Mouse (Mus musculus): ENCODE measurements around the gene Myo1e. TPM values are rescaled to one million over a fixed set of nuclear protein-coding genes. Genes with fewer than 3 reads are reported as not detected.
A peak's percentile ranks its signal among the peaks of the same experiment; 100 is the strongest.

Gene Myo1e
- total RNA-seq, 2 experiments from 2014 or later: 0.21 TPM; not detected in 1

DNA sequence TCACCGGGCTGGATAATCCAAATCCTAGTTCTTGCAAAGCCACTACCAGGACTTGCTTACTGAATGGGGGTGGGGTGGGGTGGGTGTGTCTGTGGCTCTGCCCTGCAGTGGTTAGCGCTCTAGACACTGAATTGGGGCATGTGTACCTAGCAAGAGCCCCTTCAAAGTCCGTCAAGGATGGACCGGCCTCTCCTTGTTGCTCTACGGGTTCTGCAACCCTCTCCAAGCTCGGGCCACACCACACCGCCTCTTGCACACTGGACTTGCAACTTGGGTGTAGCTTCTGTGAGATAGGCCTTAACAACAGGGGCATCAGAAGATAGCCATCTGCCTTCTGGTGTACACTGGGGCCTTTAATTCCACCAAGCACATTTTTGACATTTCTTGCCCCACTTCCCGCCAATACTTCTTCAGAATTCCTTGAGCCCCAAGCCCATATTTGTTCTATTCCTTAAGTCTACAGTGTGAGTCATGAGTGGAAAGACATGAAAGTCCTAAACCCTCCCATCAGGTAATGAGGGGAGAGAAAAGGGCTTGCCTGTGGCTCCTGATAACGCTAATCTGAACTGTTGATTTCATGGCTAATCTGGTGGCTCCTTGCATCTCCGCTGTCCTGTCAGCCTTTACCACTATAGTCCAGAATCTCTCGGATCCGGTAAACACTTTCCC, 67.9 kb downstream of the Myo1e start:
- ATAC-seq (replicated peaks; ENCODE audit: poor library complexity, severe bottlenecking): no peak

DNA sequence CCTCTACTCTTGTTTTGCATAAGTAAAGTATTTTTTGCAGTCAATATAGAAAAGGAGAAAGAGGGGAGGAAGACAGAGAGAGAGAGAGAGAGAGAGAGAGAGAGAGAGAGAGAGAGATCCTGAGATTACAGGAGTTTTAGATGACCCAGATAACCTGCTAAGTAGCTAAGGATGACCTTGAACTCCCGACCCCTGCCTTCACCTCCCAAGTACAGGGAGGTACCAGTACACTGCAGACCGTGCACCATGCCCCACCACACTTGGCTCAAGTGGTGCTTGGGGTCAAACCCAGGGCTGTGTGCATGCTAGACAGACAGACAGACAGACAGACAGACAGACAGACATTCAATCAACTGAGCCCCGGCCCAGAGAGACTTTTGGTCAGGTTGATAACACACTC, 69.9 kb downstream of the Myo1e start:
- ATAC-seq (replicated peaks; ENCODE audit: poor library complexity, severe bottlenecking): no peak

DNA sequence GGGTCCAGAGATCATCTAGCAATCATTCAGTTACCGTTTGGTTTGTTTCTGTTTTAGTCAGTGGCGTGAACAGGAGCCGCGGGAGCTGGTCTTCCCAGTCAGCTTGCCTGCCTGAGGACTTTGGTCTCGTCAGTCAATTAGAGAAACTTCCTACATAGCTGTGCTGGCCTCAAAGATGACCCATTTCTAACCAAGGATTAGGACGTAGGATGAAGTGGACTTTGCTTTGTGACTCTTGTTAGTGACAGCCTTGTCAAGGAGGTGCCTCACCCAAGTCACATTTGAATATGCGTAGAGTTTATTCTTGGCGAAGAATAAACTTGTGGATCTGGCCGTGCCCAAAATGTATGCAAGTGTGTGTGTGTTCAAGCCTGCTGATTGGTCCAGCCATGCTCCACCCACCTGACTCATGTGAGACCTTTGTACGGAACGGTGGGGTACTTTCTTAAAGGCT, 70.4 kb downstream of the Myo1e start:
- no peak for ATAC-seq (replicated peaks; ENCODE audit: poor library complexity, severe bottlenecking)

DNA sequence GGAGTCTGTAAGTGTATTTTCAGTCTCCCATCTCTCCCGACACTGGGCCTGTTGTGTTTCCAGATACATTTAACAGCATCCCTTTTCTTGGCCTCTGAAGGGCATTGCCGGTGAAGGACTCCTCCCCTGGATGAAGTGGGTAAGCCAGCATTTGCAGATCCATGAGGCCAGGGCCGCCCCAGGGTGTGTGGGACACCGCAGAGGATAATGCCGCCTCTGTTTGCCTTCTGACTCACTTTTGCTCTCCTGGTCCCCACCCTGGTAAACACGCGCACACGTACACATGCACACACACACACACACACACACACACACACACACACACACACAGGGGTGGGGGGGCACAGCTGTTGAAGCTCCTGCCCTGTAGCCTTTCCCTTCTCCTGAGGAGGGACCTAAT, 74.3 kb downstream of the Myo1e start:
- no peak for ATAC-seq (replicated peaks; ENCODE audit: poor library complexity, severe bottlenecking)

DNA sequence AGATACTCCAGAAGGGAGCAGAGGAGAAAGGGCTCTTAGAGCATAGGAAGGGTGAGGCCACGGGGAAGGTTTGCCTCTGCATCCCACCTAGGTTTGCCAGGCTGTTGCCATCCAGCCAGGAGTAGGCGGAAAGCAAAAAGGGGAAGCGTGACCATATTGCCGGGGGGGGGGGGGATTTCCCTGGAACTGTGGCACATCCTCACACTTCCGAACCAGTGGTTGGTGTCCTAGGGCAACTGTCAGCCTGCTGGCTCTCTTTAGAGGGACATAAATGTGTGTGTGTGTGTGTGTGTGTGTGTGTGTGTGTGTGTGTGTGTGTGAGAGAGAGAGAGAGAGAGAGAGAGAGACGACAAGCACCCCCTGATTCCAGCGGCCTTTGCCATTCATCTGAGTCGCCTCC, 75.0 kb downstream of the Myo1e start:
- ATAC-seq (replicated peaks; ENCODE audit: poor library complexity, severe bottlenecking): peak; percentile 72

DNA sequence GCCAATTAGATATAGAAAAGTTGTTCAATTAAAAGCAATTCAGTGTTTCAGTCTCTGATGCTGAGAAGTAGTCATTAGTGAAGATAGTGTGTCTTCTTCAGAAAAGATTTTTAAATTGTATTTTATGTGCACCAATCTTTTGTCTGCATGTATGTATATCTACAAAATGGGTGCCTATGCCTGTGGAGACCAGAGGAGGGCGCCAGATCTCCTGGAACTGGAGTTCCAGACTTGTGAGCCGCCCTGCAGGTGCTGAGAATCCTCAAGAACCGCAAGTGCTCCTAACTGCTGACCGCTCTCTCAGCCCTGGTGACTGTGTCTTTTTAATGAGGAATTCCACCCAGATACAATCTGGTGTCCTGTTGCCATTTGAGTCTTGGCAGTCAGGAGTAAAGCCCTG, 76.0 kb downstream of the Myo1e start:
- ATAC-seq (replicated peaks; ENCODE audit: poor library complexity, severe bottlenecking): no peak

DNA sequence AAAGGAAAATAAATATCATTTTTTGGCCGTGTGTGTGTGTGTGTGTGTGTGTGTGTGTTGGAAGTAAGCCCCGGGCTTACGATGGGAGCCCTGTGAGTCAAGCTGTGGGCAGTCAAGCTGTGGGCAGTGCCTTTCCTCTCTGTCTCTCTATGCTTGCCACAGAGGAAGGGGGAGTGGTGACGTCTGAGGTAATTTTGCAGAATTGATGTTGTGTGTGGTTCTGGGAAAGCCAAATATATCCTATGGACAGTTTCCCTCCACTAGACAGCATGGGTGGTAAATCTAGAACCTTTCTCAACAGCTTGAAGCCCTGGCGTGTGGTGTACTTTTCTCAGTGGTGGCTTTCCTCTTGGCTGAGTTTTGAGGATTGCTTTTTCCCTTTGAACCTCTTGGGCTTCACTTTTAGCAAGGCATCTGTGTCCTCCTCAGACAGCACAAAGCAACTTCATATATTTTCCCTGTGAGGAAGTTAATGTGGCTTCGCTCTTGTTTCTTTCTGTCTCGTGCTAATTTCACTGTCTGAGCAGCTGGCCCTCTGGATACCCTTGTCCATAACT, 77.5 kb downstream of the Myo1e start:
- peak; percentile 91 for ATAC-seq (replicated peaks; ENCODE audit: poor library complexity, severe bottlenecking)

DNA sequence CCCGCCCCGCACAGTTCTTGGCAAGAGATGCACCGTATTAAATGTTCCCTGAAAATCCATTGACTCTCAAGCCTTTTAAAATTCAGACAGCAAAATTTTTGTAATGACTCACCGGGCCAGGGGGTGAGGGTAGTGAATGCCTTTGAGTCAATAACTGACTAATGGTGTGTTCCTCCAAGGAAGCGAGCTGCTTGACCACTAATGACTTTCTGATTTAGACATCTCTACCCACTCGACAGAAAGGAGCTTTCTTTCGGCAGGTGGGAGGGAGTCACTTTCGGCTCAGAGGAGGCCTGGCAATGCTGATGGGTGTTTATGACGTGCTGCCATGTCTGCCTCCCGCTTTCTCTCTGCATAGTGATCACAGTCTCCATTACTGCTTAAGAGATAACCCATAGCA, 83.6 kb downstream of the Myo1e start:
- no peak for ATAC-seq (replicated peaks; ENCODE audit: poor library complexity, severe bottlenecking)

DNA sequence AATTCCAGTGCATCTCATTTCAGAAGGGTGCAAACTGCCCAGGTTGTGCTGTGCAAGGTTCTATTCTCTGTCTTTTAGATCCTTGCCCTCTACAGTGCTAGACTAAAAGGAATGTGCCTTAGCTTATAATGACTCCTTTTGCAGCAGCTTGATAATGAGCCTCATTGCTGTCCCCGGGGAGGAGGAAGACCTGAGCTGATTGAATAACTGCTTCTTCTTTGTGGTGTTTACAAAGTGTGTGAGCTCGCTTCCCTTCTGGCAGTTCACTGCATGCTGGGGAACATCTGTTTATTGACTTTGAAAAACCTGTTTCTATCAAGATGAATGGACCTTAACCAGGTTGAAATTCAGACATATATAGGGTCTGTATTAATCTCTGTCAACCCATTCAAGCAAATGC, 89.8 kb downstream of the Myo1e start:
- no peak for ATAC-seq (replicated peaks; ENCODE audit: poor library complexity, severe bottlenecking)

DNA sequence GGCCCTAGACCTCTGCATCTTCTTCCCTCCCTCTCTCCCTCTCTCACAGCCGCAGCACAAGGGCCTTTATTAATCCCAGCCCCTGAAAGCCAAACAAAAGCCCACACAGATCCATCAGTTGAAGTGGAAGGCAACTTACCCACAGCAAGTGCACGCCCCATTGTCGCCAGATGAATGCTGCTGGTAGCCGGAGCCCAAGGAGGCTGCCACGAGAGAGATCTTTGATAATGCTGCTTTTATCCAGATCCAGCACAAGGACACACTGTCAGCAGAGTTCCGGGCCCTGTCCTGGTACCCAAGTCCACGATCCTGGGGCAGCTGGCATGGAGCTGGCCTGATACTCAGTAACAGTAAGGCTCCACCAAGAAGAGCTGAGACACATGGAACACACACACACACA, 91.1 kb downstream of the Myo1e start:
- no peak for ATAC-seq (replicated peaks; ENCODE audit: poor library complexity, severe bottlenecking)

DNA sequence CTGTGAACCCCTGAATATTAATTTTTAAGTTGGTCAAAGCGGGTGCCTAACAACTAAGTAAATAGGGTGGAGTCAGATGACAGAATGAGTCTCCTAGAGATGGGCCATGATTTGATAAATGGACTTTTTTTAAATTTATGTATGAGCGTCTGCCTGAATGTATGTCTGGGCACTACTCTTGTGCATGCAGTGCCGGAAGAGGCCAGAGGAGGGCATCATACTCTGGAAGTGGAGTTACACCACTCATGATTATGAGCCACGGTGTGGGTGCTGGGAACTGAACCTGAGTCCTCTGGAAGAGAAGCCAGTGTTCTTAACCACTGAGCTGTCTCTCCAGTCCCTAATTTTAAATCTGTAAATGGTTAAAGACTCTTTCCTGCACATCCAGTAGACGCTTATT, 93.6 kb downstream of the Myo1e start:
- ATAC-seq (replicated peaks; ENCODE audit: poor library complexity, severe bottlenecking): no peak

DNA sequence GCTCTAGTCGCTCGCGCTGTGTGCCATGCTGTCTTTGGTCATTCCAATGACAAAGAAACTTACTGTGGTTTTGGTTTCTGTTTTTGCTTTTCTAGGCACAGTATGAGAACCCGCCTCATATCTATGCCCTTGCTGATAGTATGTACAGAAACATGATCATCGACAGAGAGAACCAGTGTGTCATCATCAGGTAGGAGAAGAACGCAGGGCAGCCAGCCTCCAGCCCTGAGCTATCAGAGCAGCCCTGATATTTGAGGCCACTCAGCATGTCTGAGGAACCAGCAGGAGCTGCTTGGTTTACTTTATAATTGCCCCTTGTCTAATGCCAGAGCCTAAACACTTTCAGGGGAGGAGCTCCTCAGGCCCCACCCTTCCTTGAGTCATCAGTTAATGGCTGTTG, 94.4 kb downstream of the Myo1e start:
- no peak for ATAC-seq (replicated peaks; ENCODE audit: poor library complexity, severe bottlenecking)

DNA sequence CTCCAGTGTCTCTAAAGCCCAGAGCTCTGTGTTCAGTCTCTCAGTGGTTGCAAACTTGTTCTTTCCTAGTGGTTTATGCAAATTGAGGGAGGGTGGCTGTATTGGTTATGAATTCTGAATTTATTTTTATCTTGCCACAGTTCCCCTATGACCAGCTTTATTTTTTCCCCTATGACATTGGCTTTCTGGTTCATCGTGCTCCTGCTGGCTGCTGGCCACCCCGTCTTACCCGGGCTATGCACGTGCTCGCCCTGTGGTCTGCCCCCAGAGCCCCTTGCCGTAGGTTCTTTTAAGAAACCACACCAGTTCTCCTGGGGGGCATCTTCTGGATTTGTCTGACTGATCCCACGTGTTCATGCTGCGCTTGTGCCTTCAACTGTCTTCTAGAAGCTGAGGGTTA, 97.8 kb downstream of the Myo1e start:
- ATAC-seq (replicated peaks; ENCODE audit: poor library complexity, severe bottlenecking): no peak; the same call in 1 of the 2 replicates

DNA sequence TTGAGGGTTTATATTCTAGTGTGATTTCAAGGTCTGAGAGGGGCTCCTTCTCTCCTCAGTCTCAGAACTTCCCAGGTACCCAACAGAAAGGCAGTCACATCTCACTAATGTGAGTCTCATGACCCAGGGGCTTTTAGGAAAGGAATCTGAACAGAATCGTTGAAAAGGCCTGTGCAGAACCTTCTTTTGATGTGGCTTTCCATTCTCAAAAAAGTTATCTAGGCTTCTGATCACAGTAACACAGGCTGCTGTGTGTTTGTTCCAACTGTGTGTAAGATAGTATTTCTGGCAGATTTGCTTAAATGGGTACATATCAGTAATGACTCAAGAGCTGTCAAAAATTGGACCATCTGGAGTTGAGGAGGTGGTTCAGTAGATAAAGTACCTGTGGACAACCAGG, 102.9 kb downstream of the Myo1e start:
- ATAC-seq (replicated peaks; ENCODE audit: poor library complexity, severe bottlenecking): no peak

DNA sequence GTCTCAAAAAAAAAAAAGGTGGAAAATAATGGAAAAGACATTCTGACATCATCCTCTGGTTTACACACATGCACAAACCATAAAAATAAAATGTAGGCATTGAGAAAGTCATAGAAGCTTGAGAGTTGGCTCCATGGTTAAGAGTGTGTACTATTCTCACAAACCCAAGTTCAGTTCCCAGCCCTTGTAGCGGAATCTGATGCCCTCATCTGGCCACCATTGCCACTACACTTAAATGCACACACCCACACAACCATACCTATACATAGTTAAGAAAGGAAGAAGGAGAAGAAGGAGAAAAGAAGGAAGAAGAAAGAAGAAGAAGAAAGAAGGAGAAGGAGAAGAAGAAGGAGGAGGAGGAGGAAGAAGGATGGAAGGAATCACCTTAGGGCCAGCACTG, 106.9 kb downstream of the Myo1e start:
- ATAC-seq (replicated peaks; ENCODE audit: poor library complexity, severe bottlenecking): no peak

DNA sequence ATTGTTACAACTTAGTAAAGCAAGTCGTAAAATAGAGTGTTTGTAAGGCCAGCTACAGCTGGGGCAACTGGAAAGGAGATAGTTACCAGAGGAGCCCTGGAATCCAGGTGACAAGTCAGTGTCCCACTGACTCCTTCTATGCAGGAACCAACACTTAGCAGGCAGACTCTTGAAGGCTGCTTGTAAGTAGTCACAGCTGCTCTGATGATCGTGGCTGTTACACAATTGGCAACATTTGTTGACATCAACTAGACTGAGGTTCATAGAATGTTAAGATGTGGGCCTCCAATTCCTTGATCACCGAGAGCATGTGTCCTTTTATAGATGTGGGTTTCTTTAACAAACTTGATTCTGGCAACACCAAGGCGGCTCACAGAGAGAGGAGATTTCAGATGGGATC, 108.0 kb downstream of the Myo1e start:
- ATAC-seq (replicated peaks; ENCODE audit: poor library complexity, severe bottlenecking): no peak

DNA sequence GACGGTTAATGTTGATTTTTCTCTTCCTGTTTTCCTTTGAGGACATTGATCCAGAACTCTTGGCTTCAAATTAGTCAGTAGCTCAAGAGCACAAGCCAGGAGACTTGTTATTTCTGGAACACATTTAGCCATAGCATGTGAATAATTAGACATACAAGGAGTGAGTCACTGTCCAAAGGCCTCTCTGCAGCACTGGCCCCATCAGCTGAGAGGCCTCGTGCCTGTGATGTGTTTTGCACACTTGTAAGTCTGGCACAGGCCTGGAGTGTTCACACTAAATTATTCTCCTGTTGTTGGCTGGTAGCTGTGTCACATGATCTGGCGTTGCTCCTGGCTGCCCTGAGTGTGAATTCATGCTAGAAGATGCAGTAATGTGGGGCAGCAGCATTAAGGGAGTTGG, 111.5 kb downstream of the Myo1e start:
- ATAC-seq (replicated peaks; ENCODE audit: poor library complexity, severe bottlenecking): no peak

DNA sequence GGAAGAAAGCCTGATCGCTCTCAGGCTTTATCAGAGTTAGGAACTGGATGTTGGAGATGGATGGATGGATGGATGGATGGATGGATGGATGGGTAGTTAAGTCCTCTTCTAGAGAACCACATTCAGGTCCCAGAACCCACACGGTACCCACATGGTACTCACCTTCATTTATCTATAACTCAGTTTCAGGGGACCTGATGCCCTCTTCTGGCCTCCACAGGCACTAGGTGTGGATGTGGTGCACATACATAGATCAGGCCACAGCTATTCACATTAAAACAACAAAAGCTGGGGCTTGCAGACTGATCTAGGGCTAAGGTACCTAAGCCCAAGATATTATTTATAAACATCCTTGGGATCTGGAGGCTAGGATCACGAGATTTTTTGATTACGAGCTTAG, 117.2 kb downstream of the Myo1e start:
- ATAC-seq (replicated peaks; ENCODE audit: poor library complexity, severe bottlenecking): no peak

DNA sequence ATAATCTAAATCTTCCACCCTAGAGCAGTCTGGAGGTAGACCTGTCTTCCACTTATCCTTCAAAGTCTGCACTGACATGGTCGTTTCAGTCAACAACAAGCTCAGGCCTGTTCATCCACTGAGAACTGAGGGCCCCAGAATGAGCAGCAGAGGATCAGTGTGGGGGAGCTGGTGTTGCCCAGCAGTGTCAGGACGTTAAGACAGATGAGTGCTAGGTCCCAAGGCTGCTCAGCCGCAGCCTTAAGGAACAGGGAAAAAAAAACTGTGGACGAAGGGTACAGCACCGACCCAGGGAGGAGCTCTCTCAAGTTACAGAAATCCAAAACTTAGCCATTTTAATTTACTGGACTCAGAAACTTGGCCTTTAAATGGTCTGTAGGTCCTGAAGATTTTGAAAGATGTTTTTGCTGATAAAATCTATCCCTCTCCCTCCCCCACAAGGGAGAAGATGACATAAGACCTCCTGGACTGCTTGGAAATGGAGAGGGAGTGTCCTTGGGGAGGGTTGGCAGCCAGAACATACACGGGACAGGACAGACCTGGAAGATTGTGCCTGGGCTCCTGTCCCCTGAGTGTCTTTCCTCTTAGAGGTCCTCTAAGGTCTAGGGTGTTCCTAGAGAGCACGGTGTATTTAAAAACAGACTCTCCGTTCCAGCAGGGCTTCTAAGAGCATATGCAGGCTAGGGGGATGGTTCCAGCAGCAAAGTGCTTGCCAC, 118.9 kb downstream of the Myo1e start:
- no peak for ATAC-seq (replicated peaks; ENCODE audit: poor library complexity, severe bottlenecking)

DNA sequence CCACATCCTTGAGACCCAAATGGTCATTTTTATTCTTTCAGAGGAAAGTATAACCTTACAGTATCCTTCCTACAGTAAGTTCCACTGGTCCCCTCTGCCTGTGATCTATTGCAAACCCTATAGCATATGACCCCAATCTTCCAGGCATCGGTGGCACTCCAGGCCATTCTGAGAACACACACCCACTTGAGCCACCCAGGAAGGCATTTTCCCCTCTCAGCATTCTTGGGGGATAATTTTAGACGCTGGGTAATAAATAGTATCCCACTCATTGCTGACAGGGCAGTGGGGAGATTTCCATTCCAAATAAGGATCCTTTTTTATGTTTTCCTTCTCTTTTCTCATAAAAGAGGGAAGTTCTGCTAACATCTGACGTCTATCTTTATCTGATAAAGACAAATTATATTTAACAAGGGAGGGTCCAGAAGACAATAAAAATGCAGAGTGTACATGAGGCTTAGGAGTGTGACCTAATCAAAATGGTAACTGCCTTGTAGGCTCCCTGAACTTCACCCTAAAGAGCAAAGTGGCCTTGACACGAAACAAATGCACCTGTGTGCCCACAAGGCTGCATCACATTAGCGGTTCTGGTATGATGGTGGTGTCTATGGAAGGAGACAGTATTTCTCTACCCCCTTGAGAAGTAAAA, 121.2 kb downstream of the Myo1e start:
- ATAC-seq (replicated peaks; ENCODE audit: poor library complexity, severe bottlenecking): no peak

DNA sequence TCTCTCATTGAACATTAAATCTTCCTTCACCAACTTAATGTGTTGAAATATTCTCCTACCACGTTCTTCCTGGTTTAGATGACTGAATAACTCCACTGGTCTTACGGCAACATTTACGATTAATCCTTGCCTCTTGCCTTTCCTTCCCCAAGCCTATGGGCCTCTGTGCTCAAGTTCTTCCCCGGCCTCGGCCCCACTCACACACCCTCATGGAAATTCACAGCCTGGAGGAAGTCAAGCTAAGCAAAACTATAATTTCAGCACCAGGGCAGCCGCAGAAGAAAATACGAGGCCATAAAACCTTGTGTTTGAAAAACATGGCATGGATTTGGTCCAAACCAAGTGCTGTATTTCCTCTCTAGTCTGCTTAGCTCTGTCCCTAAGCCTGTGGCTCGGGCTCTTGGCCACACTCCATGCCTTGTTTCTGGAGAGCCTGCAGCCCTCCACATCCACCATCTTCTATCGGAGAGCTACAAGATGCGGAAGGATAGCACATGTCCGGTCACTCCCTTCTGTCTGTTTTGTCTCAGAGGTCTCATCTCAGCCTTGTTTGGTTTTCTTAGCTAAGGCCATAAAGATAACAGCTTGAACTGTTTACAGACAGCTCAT, 124.7 kb downstream of the Myo1e start:
- ATAC-seq (replicated peaks; ENCODE audit: poor library complexity, severe bottlenecking): no peak

Measured in granulocyte monocyte progenitor cell, adult 5-6 weeks (primary cell).